Mouse (Mus musculus) hindbrain, embryonic 13.5 days (tissue): Measurements from ENCODE around the gene Gnaz. TPM values are rescaled to one million over a fixed set of nuclear protein-coding genes. Genes with fewer than 3 reads are reported as not detected.
"Not testable (repeated sequence)": the region's sequence is repeated elsewhere in the genome, so short reads cannot be mapped to it uniquely, and the experiment has no call there.

Source experiments
- ATAC-seq: fragments of 200-750 bp; cut with Nextera tagmentation; 2 replicates; pipeline ENCODE4 v1.8.0; 2017; ENCODE audit warnings: moderate TSS enrichment; ENCODE audit not compliant: low FRiP score
- H3K27ac ChIP-seq: fragments of 300-500 bp; sonication (generic); 2 replicates; pipeline ENCODE4 v1.5.1; 2015; ENCODE audit warnings: inconsistent platforms, mild to moderate bottlenecking, moderate library complexity
- H3K27me3 ChIP-seq: fragments of 300-500 bp; sonication (generic); 2 replicates; pipeline ENCODE4 v1.6.1; 2015; ENCODE audit warnings: mild to moderate bottlenecking, inconsistent platforms
- H3K36me3 ChIP-seq: fragments of 300-500 bp; sonication (generic); 2 replicates; pipeline ENCODE4 v1.6.1; 2015; ENCODE audit warnings: mild to moderate bottlenecking, inconsistent platforms
- H3K4me1 ChIP-seq: fragments of 300-500 bp; sonication (generic); replicated peaks from 2 replicates; pipeline ENCODE4 v1.6.1; 2015; ENCODE audit warnings: inconsistent platforms
- H3K4me2 ChIP-seq: fragments of 300-500 bp; sonication (generic); 2 replicates; pipeline ENCODE4 v1.6.1; 2015; ENCODE audit warnings: inconsistent platforms, mild to moderate bottlenecking, moderate library complexity
- H3K4me3 ChIP-seq: fragments of 300-500 bp; sonication (generic); 2 replicates; pipeline ENCODE4 v1.5.1; 2015; ENCODE audit warnings: mild to moderate bottlenecking, inconsistent platforms
- H3K9ac ChIP-seq: fragments of 300-500 bp; sonication (generic); 2 replicates; pipeline ENCODE4 v1.6.1; 2015; ENCODE audit warnings: mild to moderate bottlenecking, inconsistent platforms
- H3K9me3 ChIP-seq: fragments of 300-500 bp; sonication (generic); 2 replicates; pipeline ENCODE4 v1.6.1; 2016; ENCODE audit warnings: inconsistent platforms
- WGBS: fragments of 180-500 bp; shearing (Covaris S2); methylation state at CpG from one replicate; pipeline ENCODE4 v1.1.7; 2015; 5-methylcytosine and 5-hydroxymethylcytosine counted together
- polyA plus RNA-seq: library from polyadenylated mRNA; unstranded; fragments of >200 nt; fragmentation: Nextera tagmentation; extraction: Ambion mirVana; gene quantifications from 2 replicates; pipeline ENCODE4 v1.2.1, GENCODE M21; 2015

Gene Gnaz
- polyA plus RNA-seq, 1 experiment from 2014 or later = 45.1 TPM

GRCm38 (mm10) chr10:75036883-75037379 is 70.0 kb downstream of the Gnaz start, which contains the start of gene Rab36:
Gene Rab36, plus strand, starts transcription at chr10:75037058.
- no peaks in the 10 kb centered on the region for H3K9me3 ChIP-seq
- peak within 1 kb of the TSS; percentile 77 for H3K4me2 ChIP-seq
- under 1% methylated on average over 36 of the region's 36 CpGs for WGBS
- no peaks in the 10 kb centered on the region for H3K36me3 ChIP-seq
- peak within 1 kb of the TSS; percentile 71 for H3K9ac ChIP-seq
- peak; percentile 92 for ATAC-seq
- H3K4me1 ChIP-seq = peaks cover 50% of the 10 kb centered on the region
- peak within 1 kb of the TSS; percentile 92 for H3K27ac ChIP-seq
- H3K27me3 ChIP-seq = no peaks in the 10 kb centered on the region
- peak within 1 kb of the TSS; percentile 47 for H3K4me3 ChIP-seq

GRCm38 (mm10) chr10:75042060-75042459 is 75.1 kb downstream of the Gnaz start:
- H3K27ac ChIP-seq, ATAC-seq, H3K9ac ChIP-seq, H3K4me3 ChIP-seq, H3K36me3 ChIP-seq, H3K27me3 ChIP-seq, H3K4me2 ChIP-seq, H3K9me3 ChIP-seq: not testable (repeated sequence)
- peaks cover 17% of the 10 kb centered on the region for H3K4me1 ChIP-seq
- WGBS = 4% methylated on average over 1 of the region's 1 CpGs

- no peak for ATAC-seq
- WGBS = 42% methylated on average over 7 of the region's 7 CpGs
- H3K9ac ChIP-seq = no peak overlapping the region
- H3K27me3 ChIP-seq = no peaks in the 10 kb centered on the region
- no peaks in the 10 kb centered on the region for H3K9me3 ChIP-seq
- no peak overlapping the region for H3K27ac ChIP-seq
- no peak overlapping the region for H3K4me3 ChIP-seq
- H3K36me3 ChIP-seq = peaks cover 11% of the 10 kb centered on the region
- H3K4me2 ChIP-seq = no peak overlapping the region
- no peaks in the 10 kb centered on the region for H3K4me1 ChIP-seq
Measured at GRCm38 (mm10) chr10:75044459-75044858, 77.5 kb downstream of the Gnaz start.

- 90% methylated on average over 15 of the region's 15 CpGs for WGBS
- peaks cover 11% of the 10 kb centered on the region for H3K36me3 ChIP-seq
- 0 out of 2 replicates have a peak, but pooled peaks cover 2% of the 10 kb centered on the region for H3K27me3 ChIP-seq
- ATAC-seq = no peak
- no peaks in the 10 kb centered on the region for H3K9me3 ChIP-seq
- H3K4me3 ChIP-seq = no peak overlapping the region
- no peak overlapping the region for H3K4me2 ChIP-seq
- no peak overlapping the region for H3K27ac ChIP-seq
- no peaks in the 10 kb centered on the region for H3K4me1 ChIP-seq
- H3K9ac ChIP-seq = no peak overlapping the region
Measured at GRCm38 (mm10) chr10:75045831-75046230, 78.9 kb downstream of the Gnaz start.

GRCm38 (mm10) chr10:75048711-75049110 is 81.7 kb downstream of the Gnaz start:
- H3K36me3 ChIP-seq = peaks cover 11% of the 10 kb centered on the region
- ATAC-seq = no peak
- H3K4me1 ChIP-seq = no peaks in the 10 kb centered on the region
- no peaks in the 10 kb centered on the region for H3K9me3 ChIP-seq
- no peak overlapping the region for H3K27ac ChIP-seq
- H3K9ac ChIP-seq = no peak overlapping the region
- 96% methylated on average over 7 of the region's 7 CpGs for WGBS
- H3K4me2 ChIP-seq = no peak overlapping the region
- peaks cover 2% of the 10 kb centered on the region; the same call in 1 of the 2 replicates for H3K27me3 ChIP-seq
- no peak overlapping the region for H3K4me3 ChIP-seq

GRCm38 (mm10) chr10:75051364-75052074 is 84.5 kb downstream of the Gnaz start:
- WGBS = 96% methylated on average over 21 of the region's 21 CpGs
- Histone ChIP-seq H3K4me2 (no peak overlapping the region), H3K27me3 (peaks cover 2% of the 10 kb centered on the region; the same call in 1 of the 2 replicates), H3K9me3 (no peaks in the 10 kb centered on the region), H3K27ac (no peak overlapping the region), H3K36me3 (peaks cover 2% of the 10 kb centered on the region; the same call in 1 of the 2 replicates), H3K4me3 (no peak overlapping the region), H3K4me1 (peaks cover 15% of the 10 kb centered on the region), H3K9ac (no peak overlapping the region)
- no peak for ATAC-seq

GRCm38 (mm10) chr10:75052902-75053301 is 85.9 kb downstream of the Gnaz start:
- Histone ChIP-seq H3K4me1 (peaks cover 21% of the 10 kb centered on the region), H3K4me2 (no peak overlapping the region), H3K27me3 (peaks cover 6% of the 10 kb centered on the region; the same call in 1 of the 2 replicates), H3K4me3 (no peak overlapping the region), H3K36me3 (no peaks in the 10 kb centered on the region; the same call in 1 of the 2 replicates), H3K9ac (no peak overlapping the region), H3K9me3 (no peaks in the 10 kb centered on the region), H3K27ac (no peak overlapping the region)
- 80% methylated on average over 8 of the region's 8 CpGs for WGBS
- no peak for ATAC-seq

- Histone ChIP-seq H3K4me3 (no peak overlapping the region), H3K9ac (no peak overlapping the region), H3K4me1 (peaks cover 25% of the 10 kb centered on the region), H3K27ac (no peak overlapping the region), H3K27me3 (peaks cover 6% of the 10 kb centered on the region; the same call in 1 of the 2 replicates), H3K36me3 (no peaks in the 10 kb centered on the region), H3K4me2 (no peak overlapping the region), H3K9me3 (no peaks in the 10 kb centered on the region)
- 92% methylated on average over 4 of the region's 4 CpGs for WGBS
- ATAC-seq = no peak
Measured at GRCm38 (mm10) chr10:75053655-75054054, 86.7 kb downstream of the Gnaz start.

GRCm38 (mm10) chr10:75054125-75054524 is 87.1 kb downstream of the Gnaz start:
- H3K4me1 ChIP-seq = peaks cover 30% of the 10 kb centered on the region
- no peaks in the 10 kb centered on the region for H3K36me3 ChIP-seq
- no peak overlapping the region for H3K4me3 ChIP-seq
- H3K9me3 ChIP-seq = no peaks in the 10 kb centered on the region
- H3K27ac ChIP-seq = no peak overlapping the region
- H3K9ac ChIP-seq = no peak overlapping the region
- WGBS = 79% methylated on average over 6 of the region's 6 CpGs
- H3K27me3 ChIP-seq = peaks cover 6% of the 10 kb centered on the region; the same call in 1 of the 2 replicates
- no peak for ATAC-seq
- H3K4me2 ChIP-seq = no peak overlapping the region

- H3K4me1 ChIP-seq = peaks cover 38% of the 10 kb centered on the region
- 43% methylated on average over 5 of the region's 5 CpGs for WGBS
- H3K9me3 ChIP-seq = no peaks in the 10 kb centered on the region
- H3K4me3 ChIP-seq = no peak overlapping the region
- no peak for ATAC-seq
- H3K9ac ChIP-seq = 0 out of 2 replicates have a peak overlapping the region, but pooled peaks have one; percentile 10
- no peaks in the 10 kb centered on the region for H3K36me3 ChIP-seq
- peaks cover 3% of the 10 kb centered on the region; the same call in 1 of the 2 replicates for H3K27me3 ChIP-seq
- peak overlapping the region; percentile 36 for H3K27ac ChIP-seq
- no peak overlapping the region for H3K4me2 ChIP-seq
Measured at GRCm38 (mm10) chr10:75055672-75056071, 88.7 kb downstream of the Gnaz start.

GRCm38 (mm10) chr10:75056255-75056654 is 89.3 kb downstream of the Gnaz start:
- no peak overlapping the region for H3K4me2 ChIP-seq
- WGBS = 6% methylated on average over 4 of the region's 4 CpGs
- H3K4me3 ChIP-seq = no peak overlapping the region
- H3K36me3 ChIP-seq = no peaks in the 10 kb centered on the region
- H3K27me3 ChIP-seq = peaks cover 3% of the 10 kb centered on the region; the same call in 1 of the 2 replicates
- peaks cover 42% of the 10 kb centered on the region for H3K4me1 ChIP-seq
- no peaks in the 10 kb centered on the region for H3K9me3 ChIP-seq
- ATAC-seq = peak; percentile 9
- H3K27ac ChIP-seq = peak overlapping the region; percentile 36
- H3K9ac ChIP-seq = 0 out of 2 replicates have a peak overlapping the region, but pooled peaks have one; percentile 10

- H3K4me3 ChIP-seq = no peak overlapping the region
- no peak overlapping the region for H3K9ac ChIP-seq
- H3K27me3 ChIP-seq = 0 out of 2 replicates have a peak, but pooled peaks cover 3% of the 10 kb centered on the region
- no peak overlapping the region for H3K4me2 ChIP-seq
- H3K4me1 ChIP-seq = peaks cover 62% of the 10 kb centered on the region
- ATAC-seq = no peak
- H3K9me3 ChIP-seq = no peaks in the 10 kb centered on the region
- H3K27ac ChIP-seq = no peak overlapping the region
- H3K36me3 ChIP-seq = no peaks in the 10 kb centered on the region
- 82% methylated on average over 8 of the region's 8 CpGs for WGBS
Measured at GRCm38 (mm10) chr10:75058336-75058735, 91.4 kb downstream of the Gnaz start.
